Mouse (Mus musculus) embryonic facial prominence, embryonic 12.5 days (tissue): ENCODE measurements around the gene Dhps. TPM values are rescaled to one million over a fixed set of nuclear protein-coding genes. Genes with fewer than 3 reads are reported as not detected.

ENCODE experiments used
- ATAC-seq: fragments of 200-750 bp; cut with Nextera tagmentation; 2 replicates; pipeline ENCODE4 v1.8.0; 2017; ENCODE audit not compliant: insufficient number of reproducible peaks, insufficient read depth, low FRiP score, low TSS enrichment
- H3K27ac ChIP-seq: fragments of 300-500 bp; sonication (generic); 2 replicates; pipeline ENCODE4 v1.5.1; 2016; ENCODE audit warnings: mild to moderate bottlenecking
- H3K27me3 ChIP-seq: fragments of 300-500 bp; sonication (generic); 2 replicates; pipeline ENCODE4 v1.6.1; 2016; ENCODE audit warnings: mild to moderate bottlenecking, moderate library complexity
- H3K36me3 ChIP-seq: fragments of 300-500 bp; sonication (generic); 2 replicates; pipeline ENCODE4 v1.6.1; 2016; ENCODE audit warnings: mild to moderate bottlenecking
- H3K4me1 ChIP-seq: fragments of 300-500 bp; sonication (generic); 2 replicates; pipeline ENCODE4 v1.6.1; 2016
- H3K4me2 ChIP-seq: fragments of 300-500 bp; sonication (generic); replicated peaks from 2 replicates; pipeline ENCODE4 v1.6.1; 2016; ENCODE audit warnings: mild to moderate bottlenecking, moderate library complexity
- H3K4me3 ChIP-seq: fragments of 300-500 bp; sonication (generic); 2 replicates; pipeline ENCODE4 v1.5.1; 2016; ENCODE audit warnings: mild to moderate bottlenecking
- H3K9ac ChIP-seq: fragments of 300-500 bp; sonication (generic); 2 replicates; pipeline ENCODE4 v1.6.1; 2016; ENCODE audit warnings: mild to moderate bottlenecking, moderate library complexity
- H3K9me3 ChIP-seq: fragments of 300-500 bp; sonication (generic); 2 replicates; pipeline ENCODE4 v1.6.1; 2016; ENCODE audit warnings: mild to moderate bottlenecking, moderate library complexity
- WGBS: fragments of 180-500 bp; shearing (Covaris S2); methylation state at CpG from one replicate; pipeline ENCODE4 v1.1.7; 2016; 5-methylcytosine and 5-hydroxymethylcytosine counted together
- polyA plus RNA-seq: library from polyadenylated mRNA; unstranded; fragments of >200 nt; fragmentation: Nextera tagmentation; extraction: Ambion mirVana; gene quantifications from 2 replicates; pipeline ENCODE4 v1.2.1, GENCODE M21; 2016

Gene Dhps
- polyA plus RNA-seq, 1 experiment from 2014 or later: 67.9 TPM

GRCm38 (mm10) chr8:85035165-85035727 is 36.3 kb upstream of the Dhps start:
- peak overlapping the region; percentile 100 for H3K27ac ChIP-seq
- peaks cover 37% of the 10 kb centered on the region for H3K36me3 ChIP-seq
- H3K9me3 ChIP-seq: no peaks in the 10 kb centered on the region

GRCm38 (mm10) chr8:85035728-85036310 is 35.7 kb upstream of the Dhps start:
- Histone ChIP-seq H3K4me1 (peaks cover 19% of the 10 kb centered on the region), H3K4me2 (peak overlapping the region; percentile 78), H3K27me3 (no peaks in the 10 kb centered on the region), H3K4me3 (peak overlapping the region; percentile 87), H3K9me3 (no peaks in the 10 kb centered on the region), H3K27ac (peak overlapping the region; percentile 100), H3K9ac (peak overlapping the region; percentile 72), H3K36me3 (peaks cover 38% of the 10 kb centered on the region)
- under 1% methylated on average over 15 of the region's 15 CpGs for WGBS
- ATAC-seq: no peak

More at GRCm38 (mm10) chr8:85035165-85035727, 36.3 kb upstream of the Dhps start:
- Histone ChIP-seq H3K9ac (peak overlapping the region; percentile 72), H3K27me3 (no peaks in the 10 kb centered on the region), H3K4me2 (peak overlapping the region; percentile 78), H3K4me1 (peaks cover 19% of the 10 kb centered on the region), H3K4me3 (peak overlapping the region; percentile 87)
- WGBS: 7% methylated on average over 12 of the region's 12 CpGs
- ATAC-seq: no peak

GRCm38 (mm10) chr8:85036381-85036717 is 35.2 kb upstream of the Dhps start:
- peaks cover 40% of the 10 kb centered on the region for H3K36me3 ChIP-seq
- under 1% methylated on average over 9 of the region's 9 CpGs for WGBS
- ATAC-seq: no peak
- peaks cover 19% of the 10 kb centered on the region for H3K4me1 ChIP-seq
- H3K27ac ChIP-seq: peak overlapping the region; percentile 100
- peak overlapping the region; percentile 87 for H3K4me3 ChIP-seq
- no peaks in the 10 kb centered on the region for H3K27me3 ChIP-seq
- peak overlapping the region; percentile 72 for H3K9ac ChIP-seq
- H3K9me3 ChIP-seq: no peaks in the 10 kb centered on the region
- peak overlapping the region; percentile 78 for H3K4me2 ChIP-seq

- H3K4me3 ChIP-seq: peak within 1 kb of the TSS; percentile 87
- peak; percentile 81 for ATAC-seq
- peaks cover 40% of the 10 kb centered on the region for H3K36me3 ChIP-seq
- H3K27me3 ChIP-seq: no peaks in the 10 kb centered on the region
- under 1% methylated on average over 59 of the region's 59 CpGs for WGBS
- H3K9ac ChIP-seq: peak within 1 kb of the TSS; percentile 96
- peak within 1 kb of the TSS; percentile 91 for H3K4me2 ChIP-seq
- H3K9me3 ChIP-seq: no peaks in the 10 kb centered on the region
- peaks cover 19% of the 10 kb centered on the region for H3K4me1 ChIP-seq
- peak within 1 kb of the TSS; percentile 100 for H3K27ac ChIP-seq
These were observed 34.7 kb upstream of the Dhps start, which contains the start of gene Tnpo2 for GRCm38 (mm10) chr8:85036718-85037365. Gene Tnpo2, plus strand, starts transcription at chr8:85036915.

GRCm38 (mm10) chr8:85037366-85037680 is 34.2 kb upstream of the Dhps start:
- Histone ChIP-seq H3K4me3 (peak overlapping the region; percentile 87), H3K4me1 (peaks cover 19% of the 10 kb centered on the region), H3K9ac (peak overlapping the region; percentile 96), H3K4me2 (peak overlapping the region; percentile 91), H3K9me3 (no peaks in the 10 kb centered on the region), H3K27me3 (no peaks in the 10 kb centered on the region), H3K36me3 (peaks cover 40% of the 10 kb centered on the region), H3K27ac (peak overlapping the region; percentile 100)
- ATAC-seq: peak; percentile 69
- WGBS: 1% methylated on average over 14 of the region's 14 CpGs

- H3K36me3 ChIP-seq: peaks cover 38% of the 10 kb centered on the region
- H3K9ac ChIP-seq: peak overlapping the region; percentile 96
- no peaks in the 10 kb centered on the region for H3K27me3 ChIP-seq
- H3K4me3 ChIP-seq: peak overlapping the region; percentile 87
- 0 out of 2 replicates have a peak, but pooled peaks have one; percentile 2 for ATAC-seq
- peaks cover 19% of the 10 kb centered on the region for H3K4me1 ChIP-seq
- H3K4me2 ChIP-seq: peak overlapping the region; percentile 91
- peak overlapping the region; percentile 100 for H3K27ac ChIP-seq
- WGBS: under 1% methylated on average over 57 of the region's 57 CpGs
- H3K9me3 ChIP-seq: no peaks in the 10 kb centered on the region
These were observed 33.7 kb upstream of the Dhps start for GRCm38 (mm10) chr8:85037681-85038531.

- H3K27ac ChIP-seq: no peak overlapping the region
- H3K9me3 ChIP-seq: no peaks in the 10 kb centered on the region
- peaks cover 6% of the 10 kb centered on the region for H3K4me1 ChIP-seq
- no peak overlapping the region for H3K9ac ChIP-seq
- H3K4me3 ChIP-seq: no peak overlapping the region
- H3K4me2 ChIP-seq: no peak overlapping the region
- H3K36me3 ChIP-seq: peaks cover 86% of the 10 kb centered on the region
- WGBS: 85% methylated on average over 6 of the region's 6 CpGs
- H3K27me3 ChIP-seq: no peaks in the 10 kb centered on the region
- ATAC-seq: no peak
These were observed 27.9 kb upstream of the Dhps start for GRCm38 (mm10) chr8:85043619-85044018.

GRCm38 (mm10) chr8:85057367-85057766 is 14.2 kb upstream of the Dhps start:
- no peak for ATAC-seq
- H3K36me3 ChIP-seq: peaks cover 48% of the 10 kb centered on the region
- 85% methylated on average over 7 of the region's 7 CpGs for WGBS

GRCm38 (mm10) chr8:85059879-85060616 is 11.5 kb upstream of the Dhps start, which contains the start of gene Fbxw9:
Gene Fbxw9, plus strand, starts transcription at chr8:85060055.
- no peaks in the 10 kb centered on the region for H3K27me3 ChIP-seq
- H3K4me2 ChIP-seq: peak within 1 kb of the TSS; percentile 96
- 0 out of 2 replicates have a peak within 1 kb of the TSS, but pooled peaks have one; percentile 9 for H3K27ac ChIP-seq
- H3K4me3 ChIP-seq: peak within 1 kb of the TSS; percentile 84
- no peaks in the 10 kb centered on the region for H3K9me3 ChIP-seq
- H3K36me3 ChIP-seq: peaks cover 32% of the 10 kb centered on the region
- peak within 1 kb of the TSS; percentile 66 for H3K9ac ChIP-seq
- peak; percentile 80 for ATAC-seq
- peaks cover 18% of the 10 kb centered on the region for H3K4me1 ChIP-seq
- under 1% methylated on average over 52 of the region's 53 CpGs for WGBS

More at GRCm38 (mm10) chr8:85057367-85057766, 14.2 kb upstream of the Dhps start:
- peaks cover 18% of the 10 kb centered on the region for H3K4me1 ChIP-seq
- H3K27me3 ChIP-seq: no peaks in the 10 kb centered on the region
- H3K9me3 ChIP-seq: no peaks in the 10 kb centered on the region
- no peak overlapping the region for H3K4me2 ChIP-seq
- no peak overlapping the region for H3K4me3 ChIP-seq
- no peak overlapping the region for H3K27ac ChIP-seq
- H3K9ac ChIP-seq: no peak overlapping the region

GRCm38 (mm10) chr8:85062603-85063002 is 9.0 kb upstream of the Dhps start:
- WGBS: 94% methylated on average over 4 of the region's 4 CpGs
- no peak for ATAC-seq

GRCm38 (mm10) chr8:85065213-85065612 is 6.3 kb upstream of the Dhps start:
- H3K27ac ChIP-seq: no peak overlapping the region
- no peaks in the 10 kb centered on the region for H3K27me3 ChIP-seq
- H3K4me3 ChIP-seq: no peak overlapping the region
- 34% methylated on average over 2 of the region's 2 CpGs for WGBS
- peaks cover 32% of the 10 kb centered on the region for H3K36me3 ChIP-seq
- H3K4me1 ChIP-seq: peaks cover 18% of the 10 kb centered on the region
- ATAC-seq: no peak
- no peak overlapping the region for H3K4me2 ChIP-seq
- no peak overlapping the region for H3K9ac ChIP-seq
- no peaks in the 10 kb centered on the region for H3K9me3 ChIP-seq

More at GRCm38 (mm10) chr8:85062603-85063002, 9.0 kb upstream of the Dhps start:
- H3K9ac ChIP-seq: no peak overlapping the region
- H3K36me3 ChIP-seq: peaks cover 28% of the 10 kb centered on the region; the same call in 1 of the 2 replicates
- H3K27ac ChIP-seq: no peak overlapping the region
- H3K4me2 ChIP-seq: no peak overlapping the region
- H3K4me3 ChIP-seq: no peak overlapping the region
- peaks cover 18% of the 10 kb centered on the region for H3K4me1 ChIP-seq
- no peaks in the 10 kb centered on the region for H3K9me3 ChIP-seq
- H3K27me3 ChIP-seq: no peaks in the 10 kb centered on the region
